Mouse (Mus musculus) layer of hippocampus, postnatal 36 days (tissue): ENCODE results near the gene Hist1h2bf. TPM values are rescaled to one million over a fixed set of nuclear protein-coding genes. Genes with fewer than 3 reads are reported as not detected.

Experiments used
- DNase-seq, 2 experiments: peaks; one replicate each; pipeline ENCODE4 v3.0.0; 2022
- microRNA-seq, 2 experiments: library from miRNA; unstranded; fragments of <30 nt; microRNA quantifications; one replicate each; pipeline ENCODE4 v1.2.0; 2021
- total RNA-seq, 2 experiments: library from RNA; stranded (reverse); gene quantifications; 2 replicates each; pipeline ENCODE4 v1.2.3; 2021

Gene Hist1h2bf
- total RNA-seq, 2 experiments from 2014 or later = 30.2 to 30.9 TPM

- DNase-seq = no peak
Observed at GRCm38 (mm10) chr13:23525901-23526300, 48.1 kb downstream of the Hist1h2bf start.

- peak; percentile 66 to 76 for DNase-seq
Observed at GRCm38 (mm10) chr13:23524654-23525053, 49.3 kb downstream of the Hist1h2bf start.

- no peak for DNase-seq
Observed at GRCm38 (mm10) chr13:23523976-23524375, 50.0 kb downstream of the Hist1h2bf start.

Small RNAs within 50 kb of the gene (microRNA-seq; reads per million reads assigned to microRNA genes)
- gene Gm44297 (0 reads per million in 2 experiments), gene Gm44359 (0 reads per million in 2 experiments), gene Gm44394 (0 reads per million in 2 experiments)

Other genes with a start within 250 kb of the Hist1h2bf start
- 10 to 100 TPM; 37.7 to 38.8 TPM for gene Zfp322a, start 205.0 kb downstream of the Hist1h2bf start, total RNA-seq
- 1 to 10 TPM; 7.9 to 8.7 TPM for gene Abt1, start 150.3 kb downstream of the Hist1h2bf start, total RNA-seq
- not detected for gene Btn1a1, start 108.3 kb downstream of the Hist1h2bf start, total RNA-seq
- gene Btn2a2, start 85.3 kb downstream of the Hist1h2bf start, total RNA-seq = under 1 TPM; 0.51 to 0.80 TPM
- 100 to 1,000 TPM; 363 to 377 TPM for gene Hist1h4h, start 43.1 kb downstream of the Hist1h2bf start, total RNA-seq
- 10 to 100 TPM; 12.2 to 14.4 TPM for gene Hist1h2af, start 40.3 kb downstream of the Hist1h2bf start, total RNA-seq
- 1 to 10 TPM; 3.9 to 4.9 TPM for gene Hist1h3g, start 38.8 kb downstream of the Hist1h2bf start, total RNA-seq
- gene Hist1h2bh, start 30.8 kb downstream of the Hist1h2bf start, total RNA-seq = 1 to 10 TPM; 1.1 to 1.2 TPM
- 10 to 100 TPM; 16.2 to 17.4 TPM for gene Hist1h3f, start 30.1 kb downstream of the Hist1h2bf start, total RNA-seq
- gene Hist1h4f, start 22.5 kb downstream of the Hist1h2bf start, total RNA-seq = 100 to 1,000 TPM; 143 to 156 TPM
- 1 to 10 TPM; 4.3 to 6.0 TPM for gene Hist1h1d, start 20.9 kb downstream of the Hist1h2bf start, total RNA-seq
- gene Hist1h3e, start 11.8 kb downstream of the Hist1h2bf start, total RNA-seq = 10 to 100 TPM; 47.8 to 49.2 TPM
- gene Hist1h2ae, start 3.0 kb downstream of the Hist1h2bf start, total RNA-seq = 1 to 10 TPM; 5.6 to 6.4 TPM
- gene Hist1h2bg, start 2.8 kb downstream of the Hist1h2bf start, total RNA-seq = 10 to 100 TPM; 74.7 to 86.4 TPM
- 1 to 10 TPM; 5.2 to 9.9 TPM for gene Hist1h2ad, start 185 bp upstream of the Hist1h2bf start, total RNA-seq
- 10 to 100 TPM; 12.8 to 15.5 TPM for gene Hist1h3d, start 1.6 kb upstream of the Hist1h2bf start, total RNA-seq
- 100 to 1,000 TPM; 132 to 135 TPM for gene Hist1h4d, start 7.4 kb upstream of the Hist1h2bf start, total RNA-seq
- gene Hist1h2be, start 46.9 kb upstream of the Hist1h2bf start, total RNA-seq = 10 to 100 TPM; 12.0 to 12.3 TPM
- 10 to 100 TPM; 42.1 to 46.4 TPM for gene Hist1h1e, start 48.4 kb upstream of the Hist1h2bf start, total RNA-seq
- gene Hist1h2ac, start 109.8 kb upstream of the Hist1h2bf start, total RNA-seq = 1 to 10 TPM; 2.7 to 3.5 TPM
- gene Hist1h2bc, start 110.0 kb upstream of the Hist1h2bf start, total RNA-seq = 10 to 100 TPM; 50.8 to 57.7 TPM
- gene Hist1h1t, start 121.6 kb upstream of the Hist1h2bf start, total RNA-seq = not detected
- 10 to 100 TPM; 95.4 to 98.7 TPM for gene Hist1h4c, start 124.3 kb upstream of the Hist1h2bf start, total RNA-seq
- 1 to 10 TPM; 1.7 to 3.0 TPM for gene Hfe, start 136.7 kb upstream of the Hist1h2bf start, total RNA-seq
- 10 to 100 TPM; 52.8 to 55.3 TPM for gene Hist1h1c, start 164.6 kb upstream of the Hist1h2bf start, total RNA-seq
- 1 to 10 TPM; 2.5 to 5.2 TPM for gene Hist1h3c, start 171.4 kb upstream of the Hist1h2bf start, total RNA-seq
- 10 to 100 TPM; 23.0 to 24.2 TPM for gene Hist1h2bb, start 172.5 kb upstream of the Hist1h2bf start, total RNA-seq
- gene Hist1h2ab, start 176.9 kb upstream of the Hist1h2bf start, total RNA-seq = 10 to 100 TPM; 29.8 to 37.0 TPM
- gene Hist1h3b, start 178.1 kb upstream of the Hist1h2bf start, total RNA-seq = 10 to 100 TPM; 15.0 to 21.4 TPM
- gene Hist1h4b, start 182.8 kb upstream of the Hist1h2bf start, total RNA-seq = 10 to 100 TPM; 83.9 to 89.6 TPM
- gene Hist1h4a, start 187.0 kb upstream of the Hist1h2bf start, total RNA-seq = 10 to 100 TPM; 35.4 to 47.1 TPM
- 10 to 100 TPM; 37.3 to 46.3 TPM for gene Hist1h3a, start 188.2 kb upstream of the Hist1h2bf start, total RNA-seq
- 10 to 100 TPM; 17.0 to 19.5 TPM for gene Hist1h1a, start 189.5 kb upstream of the Hist1h2bf start, total RNA-seq
- gene Trim38, start 195.7 kb upstream of the Hist1h2bf start, total RNA-seq = under 1 TPM in 1 of 2 experiments, not detected in 1; 0.18 TPM
- under 1 TPM in 1 of 2 experiments, not detected in 1; 0.23 TPM for gene Slc17a2, start 232.8 kb upstream of the Hist1h2bf start, total RNA-seq